Mouse (Mus musculus) adrenal gland, adult 2 months (tissue): Measurements from ENCODE around the gene Pkp3. TPM values are rescaled to one million over a fixed set of nuclear protein-coding genes. Genes with fewer than 3 reads are reported as not detected.

Experiments used
- DNase-seq: peaks from one replicate; pipeline ENCODE4 v3.0.0; 2021
- polyA plus RNA-seq: library from polyadenylated mRNA; depleted of rRNA; stranded (reverse); fragments of >200 nt; gene quantifications from 2 replicates; pipeline ENCODE4 v1.2.3, GENCODE M21; 2012
- total RNA-seq, 2 experiments: library from RNA; stranded (reverse); gene quantifications; 2 replicates each; pipeline ENCODE4 v1.2.3; 2021

Gene Pkp3
- total and polyA plus RNA-seq, 3 experiments: 0.68 to 1.5 (median 0.89) TPM

DNA sequence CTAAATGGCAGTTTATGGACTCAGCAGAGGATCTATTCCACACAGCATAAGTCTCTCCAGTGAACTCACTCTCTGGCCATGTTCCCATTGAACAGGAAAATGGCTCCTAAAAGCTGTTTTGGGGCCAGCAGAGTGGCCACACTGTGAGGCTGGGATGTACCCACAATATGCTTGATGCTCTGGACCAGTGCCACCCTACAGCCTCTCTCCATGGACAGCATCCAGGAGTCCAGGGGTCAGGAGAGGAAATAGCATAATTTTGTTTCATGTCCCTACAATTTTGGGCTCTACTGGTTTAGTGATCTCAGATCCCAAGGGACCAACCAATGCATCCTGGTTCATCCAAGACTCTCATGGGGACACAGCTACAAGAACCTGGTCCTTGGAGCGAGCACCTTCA lies 20.5 kb upstream of the Pkp3 start:
- DNase-seq: no peak

DNA sequence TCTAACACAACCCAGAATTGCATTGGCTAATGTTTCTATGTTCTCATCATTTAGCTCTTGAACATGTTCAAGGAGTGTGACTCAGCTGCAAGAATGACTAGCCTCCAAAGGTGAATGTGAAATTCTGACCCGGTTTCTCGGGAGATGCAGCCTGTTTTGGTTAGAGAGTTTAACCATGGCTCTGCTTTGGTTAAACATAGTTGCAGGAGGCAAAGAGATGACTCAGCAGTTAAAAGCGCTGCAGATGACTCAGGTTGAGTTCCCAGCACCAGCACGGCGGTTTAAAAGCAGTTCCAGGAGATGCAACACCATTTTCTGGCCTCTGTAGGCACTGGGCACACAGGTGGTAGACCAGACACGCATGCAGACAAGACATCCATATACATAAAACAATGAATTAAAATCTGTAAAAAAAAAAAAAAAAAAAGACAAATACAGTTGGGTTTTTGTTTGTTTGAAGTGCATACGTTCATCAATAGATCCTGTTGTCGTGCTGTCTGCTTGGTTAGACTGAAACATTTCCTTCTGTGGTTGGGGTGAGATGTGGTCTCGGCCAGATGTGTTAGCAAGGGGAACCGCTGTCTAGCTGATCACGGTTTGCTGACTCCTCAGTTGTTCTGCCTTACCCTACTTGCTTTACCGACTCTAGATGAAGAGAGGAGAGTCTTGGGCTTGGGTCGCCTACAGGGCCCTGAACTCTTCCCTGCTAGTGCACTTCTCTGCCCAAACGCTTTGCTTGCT lies 19.2 kb upstream of the Pkp3 start:
- no peak for DNase-seq

GRCm38 (mm10) chr7:141059929-141060328 lies 18.1 kb upstream of the Pkp3 start:
- no peak for DNase-seq

GRCm38 (mm10) chr7:141060426-141061242 lies 17.4 kb upstream of the Pkp3 start, which contains the start of gene B4galnt4:
TSS of gene B4galnt4 (plus strand) at chr7:141061104.
- peak; percentile 84 for DNase-seq

GRCm38 (mm10) chr7:141061269-141061692 lies 16.7 kb upstream of the Pkp3 start:
- no peak for DNase-seq

GRCm38 (mm10) chr7:141062525-141062924 lies 15.5 kb upstream of the Pkp3 start:
- DNase-seq: no peak

- DNase-seq: no peak
These were observed 14.7 kb upstream of the Pkp3 start for GRCm38 (mm10) chr7:141063353-141063752.

DNA sequence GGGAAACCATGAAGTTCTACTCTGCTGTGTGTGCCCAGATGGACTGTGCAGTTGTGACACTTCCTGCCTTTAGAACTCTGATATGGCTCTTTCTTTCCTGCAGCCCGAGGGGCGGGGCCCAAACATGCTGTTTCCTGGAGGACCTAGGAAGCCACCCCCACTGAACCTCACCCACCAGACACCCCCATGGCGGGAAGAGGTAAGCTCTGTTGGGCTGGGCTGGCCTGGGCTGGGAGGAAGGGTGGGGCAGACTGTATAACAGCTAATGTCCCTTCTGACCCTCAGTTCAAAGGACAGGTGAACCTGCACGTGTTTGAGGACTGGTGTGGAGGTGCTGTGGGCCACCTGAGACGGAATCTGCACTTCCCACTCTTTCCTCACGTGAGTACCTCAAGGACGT lies 13.8 kb upstream of the Pkp3 start:
- DNase-seq: no peak

- DNase-seq: no peak
These were observed 13.4 kb upstream of the Pkp3 start for GRCm38 (mm10) chr7:141064576-141064975.

DNA sequence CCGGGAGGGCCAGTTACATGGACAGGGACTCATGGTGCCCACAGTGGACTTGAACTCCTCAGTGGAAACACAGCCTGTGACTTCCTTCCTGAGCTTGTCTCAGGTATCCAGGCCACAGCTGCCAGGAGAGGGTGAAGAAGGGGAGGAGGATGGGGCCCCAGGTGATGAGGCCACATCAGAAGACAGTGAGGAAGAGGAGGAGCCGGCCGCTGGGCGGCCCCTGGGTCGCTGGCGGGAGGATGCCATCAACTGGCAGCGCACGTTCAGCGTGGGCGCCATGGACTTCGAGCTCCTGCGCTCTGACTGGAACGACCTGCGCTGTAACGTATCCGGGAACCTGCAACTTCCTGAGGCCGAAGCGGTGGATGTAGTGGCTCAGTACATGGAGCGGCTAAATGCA lies 9.7 kb upstream of the Pkp3 start:
- DNase-seq: no peak

- peak; percentile 76 for DNase-seq
These were observed 7.8 kb upstream of the Pkp3 start for GRCm38 (mm10) chr7:141070058-141070862.

- DNase-seq: no peak
These were observed 5.8 kb upstream of the Pkp3 start for GRCm38 (mm10) chr7:141072017-141072745.

GRCm38 (mm10) chr7:141073782-141074181 lies 4.2 kb upstream of the Pkp3 start:
- DNase-seq: no peak

- DNase-seq: no peak
These were observed 858 bp downstream of the Pkp3 start for GRCm38 (mm10) chr7:141078876-141079275.

DNA sequence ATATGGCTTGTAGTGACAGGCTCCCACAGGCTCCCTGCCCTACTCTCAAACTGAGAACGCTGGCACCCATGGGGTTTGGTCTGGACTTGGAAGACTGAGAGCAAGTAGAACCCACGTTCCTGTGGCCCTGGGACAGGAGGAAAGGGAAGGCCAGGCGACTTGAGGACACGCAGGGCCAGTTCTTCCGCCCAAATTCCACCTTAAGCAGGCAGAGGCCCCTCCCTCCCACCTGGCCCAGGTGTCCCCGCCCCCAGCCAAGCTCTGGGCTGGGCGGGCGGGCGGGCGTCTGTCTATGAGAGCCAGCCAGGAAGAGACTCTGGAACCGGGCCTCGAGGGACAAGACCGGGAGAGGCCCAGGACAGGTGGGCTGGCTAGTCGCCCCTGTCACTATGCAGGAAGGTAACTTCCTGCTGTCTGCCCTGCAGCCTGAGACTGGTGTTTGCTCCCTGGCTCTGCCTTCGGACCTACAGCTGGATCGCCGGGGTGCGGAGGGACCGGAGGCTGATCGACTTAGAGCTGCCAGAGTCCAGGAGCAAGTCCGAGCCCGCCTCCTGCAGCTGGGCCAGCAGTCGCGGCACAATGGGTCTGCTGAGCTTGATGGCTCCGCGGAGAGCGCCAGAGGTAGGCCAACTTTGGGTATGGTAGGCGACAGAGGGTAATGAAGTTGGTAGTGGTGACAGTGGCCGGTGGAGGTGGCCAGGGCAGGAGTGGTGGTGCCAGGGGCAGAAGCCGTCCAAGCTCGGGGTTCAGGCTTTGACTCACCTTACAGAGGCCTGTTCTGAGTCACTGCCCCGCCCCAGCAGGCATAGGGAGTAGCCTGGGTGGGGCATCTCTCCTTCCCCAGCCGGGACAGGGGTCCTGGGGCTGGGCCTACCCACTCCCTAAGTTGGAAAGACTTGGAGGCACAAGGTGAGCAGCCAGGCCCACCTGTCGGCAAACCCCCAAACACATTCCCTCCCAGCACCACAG lies 1.7 kb downstream of the Pkp3 start:
- DNase-seq: no peak

DNA sequence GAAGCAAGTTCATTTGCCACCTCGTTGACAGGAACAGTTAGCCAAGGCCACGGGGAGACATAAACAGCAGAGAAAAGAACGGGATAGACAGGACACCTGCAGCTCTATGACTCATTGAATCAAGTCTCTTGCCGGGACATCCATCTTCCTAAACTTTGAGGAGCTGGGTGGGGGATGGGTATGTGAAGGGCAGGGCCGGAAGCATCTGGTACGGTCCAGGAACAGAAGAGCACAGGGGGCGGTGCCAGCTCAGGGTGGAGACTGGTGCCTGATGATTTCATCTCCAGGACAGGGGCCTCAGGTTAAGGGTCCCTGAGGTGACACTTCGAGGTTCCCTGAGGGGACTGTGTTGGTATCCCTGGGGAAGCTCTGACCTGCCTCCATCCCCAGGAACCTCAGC lies 9.9 kb downstream of the Pkp3 start:
- no peak for DNase-seq

DNA sequence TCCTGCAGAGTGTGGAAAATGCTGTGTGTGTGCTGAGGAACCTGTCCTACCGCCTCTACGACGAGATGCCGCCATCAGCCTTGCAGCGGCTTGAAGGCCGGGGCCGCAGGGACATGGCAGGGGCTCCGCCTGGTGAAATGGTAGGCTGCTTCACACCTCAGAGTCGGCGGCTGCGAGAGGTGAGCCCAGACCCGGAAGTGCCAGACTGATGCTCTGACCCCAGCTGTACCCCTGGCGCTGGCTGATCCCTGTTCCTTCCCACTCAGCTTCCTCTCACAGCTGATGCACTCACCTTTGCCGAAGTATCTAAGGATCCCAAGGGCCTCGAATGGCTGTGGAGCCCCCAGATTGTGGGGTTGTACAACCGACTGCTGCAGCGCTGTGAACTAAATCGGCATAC lies 10.5 kb downstream of the Pkp3 start:
- no peak for DNase-seq

GRCm38 (mm10) chr7:141090228-141090627 lies 12.2 kb downstream of the Pkp3 start:
- peak; percentile 53 for DNase-seq

DNA sequence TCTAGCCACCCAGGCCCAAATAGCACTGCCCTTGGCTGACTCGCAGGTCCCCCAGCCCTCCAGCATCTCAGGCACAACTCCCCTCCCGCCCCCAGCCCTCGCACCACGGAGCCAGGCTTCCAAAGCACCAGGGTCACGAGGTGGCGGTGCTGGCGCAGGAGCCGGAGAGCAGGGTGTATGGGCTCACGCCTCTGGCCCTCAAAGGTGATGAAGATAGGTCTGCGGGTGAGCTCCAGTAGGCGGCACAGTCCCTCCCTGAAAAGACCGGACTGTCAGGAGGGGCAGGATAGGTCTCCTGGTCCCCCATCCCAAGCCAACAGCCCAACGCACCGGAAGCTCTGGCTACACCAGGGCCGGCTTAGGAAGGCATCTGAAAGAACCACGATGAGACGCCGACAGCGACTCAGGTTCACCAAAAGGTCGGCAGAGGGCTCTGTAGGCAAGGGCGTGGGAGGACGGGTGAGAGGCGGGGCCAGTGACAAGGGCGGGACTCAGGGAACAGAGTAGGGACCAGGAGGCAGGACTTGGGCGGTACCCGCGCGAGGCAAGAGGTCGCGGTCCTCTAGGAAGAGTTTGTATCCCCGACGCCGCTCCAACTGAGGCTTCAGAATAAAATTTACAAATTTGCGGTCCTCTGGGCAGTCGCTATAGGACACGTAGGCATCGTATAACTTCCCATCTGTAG lies 14.2 kb downstream of the Pkp3 start:
- DNase-seq: peak; percentile 94

GRCm38 (mm10) chr7:141093950-141094349 lies 15.9 kb downstream of the Pkp3 start:
- DNase-seq: no peak
